Mouse (Mus musculus) G1E (cell line): ENCODE measurements around the gene Unc50.

Experiments used
- CTCF ChIP-seq: IDR thresholded peaks from 2 replicates; pipeline ENCODE4 v1.5.1; 2012; ENCODE audit warnings: low read depth, low read length, inconsistent platforms, mixed read lengths
- GATA1 ChIP-seq: IDR thresholded peaks from 2 replicates; pipeline ENCODE4 v1.6.1; 2012; ENCODE audit warnings: borderline replicate concordance, low read length, inconsistent platforms, mixed read lengths

DNA sequence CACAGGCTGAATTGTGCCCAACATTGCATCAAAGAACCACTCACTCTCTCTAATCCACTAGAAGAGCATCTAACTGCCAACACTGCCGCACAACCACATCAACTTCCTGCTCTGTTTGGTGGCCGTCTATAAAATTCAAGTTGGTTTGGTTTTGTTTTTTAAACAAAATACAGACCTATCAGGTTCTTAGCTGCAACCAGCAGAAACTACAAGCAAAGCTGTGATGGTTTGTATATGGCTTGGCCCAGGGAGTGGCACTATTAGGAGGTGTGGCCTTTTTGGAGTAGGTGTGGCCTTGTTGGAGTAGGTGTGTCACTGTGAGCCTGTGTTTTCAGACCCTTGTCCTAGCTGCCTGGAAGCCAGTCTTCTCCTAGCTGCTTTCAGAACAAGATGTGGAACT lies 51.4 kb downstream of the Unc50 start:
- no peak for TF ChIP-seq CTCF
- no peak for TF ChIP-seq GATA1
